Mouse (Mus musculus) megakaryocyte, embryonic 14.5 days (primary cell): Measurements from ENCODE around the gene Ascc1. TPM values are rescaled to one million over a fixed set of nuclear protein-coding genes. Genes with fewer than 3 reads are reported as not detected.
"Not testable (repeated sequence)": the region's sequence is repeated elsewhere in the genome, so short reads cannot be mapped to it uniquely, and the experiment has no call there.

Experiments used
- H3K27me3 ChIP-seq: replicated peaks from 2 replicates; pipeline ENCODE3; 2012; ENCODE audit warnings: inconsistent platforms
- H3K36me3 ChIP-seq: replicated peaks from 2 replicates; pipeline ENCODE3; 2012; ENCODE audit warnings: low read length, inconsistent platforms, mixed read lengths
- H3K4me1 ChIP-seq: 2 replicates; pipeline ENCODE4 v1.6.1; 2012; ENCODE audit warnings: inconsistent platforms
- H3K4me3 ChIP-seq: replicated peaks from 2 replicates; pipeline ENCODE3; 2012; ENCODE audit warnings: moderate library complexity, mild to moderate bottlenecking, inconsistent platforms
- H3K9me3 ChIP-seq: 2 replicates; pipeline ENCODE4 v1.6.1; 2012; ENCODE audit warnings: inconsistent platforms
- FLI1 ChIP-seq: IDR thresholded peaks from 2 replicates; pipeline ENCODE4 v1.6.1; 2012; ENCODE audit warnings: low read length, inconsistent platforms, mixed read lengths
- GATA1 ChIP-seq: IDR thresholded peaks from 3 replicates; pipeline ENCODE4 v1.6.1; 2012; ENCODE audit warnings: mixed read lengths, low read length, inconsistent platforms, borderline replicate concordance
- polyA plus RNA-seq: library from polyadenylated mRNA; stranded (reverse); fragments of >175 nt; gene quantifications from 2 replicates; pipeline ENCODE4 v1.2.3, GENCODE M21; 2012; ENCODE audit warnings: low replicate concordance; ENCODE audit not compliant: insufficient read depth

The Ascc1 gene
- polyA plus RNA-seq, 1 experiment: 126 TPM

- Histone ChIP-seq H3K4me1 (peaks cover 5% of the 10 kb centered on the region; the same call in 1 of the 2 replicates), H3K36me3 (no peaks in the 10 kb centered on the region), H3K4me3 (no peak overlapping the region), H3K9me3 (no peaks in the 10 kb centered on the region), H3K27me3 (peaks cover 60% of the 10 kb centered on the region)
- TF ChIP-seq FLI1: no peak
- no peak for TF ChIP-seq GATA1
These were observed 121.5 kb downstream of the Ascc1 start for GRCm38 (mm10) chr10:60124078-60124477.

GRCm38 (mm10) chr10:60125529-60126327, 123.1 kb downstream of the Ascc1 start:
- Histone ChIP-seq H3K9me3 (no peaks in the 10 kb centered on the region), H3K4me1 (peaks cover 5% of the 10 kb centered on the region; the same call in 1 of the 2 replicates), H3K36me3 (no peaks in the 10 kb centered on the region), H3K4me3 (peak overlapping the region; percentile 53), H3K27me3 (peaks cover 57% of the 10 kb centered on the region)
- TF ChIP-seq FLI1 (no peak), GATA1 (no peak)

GRCm38 (mm10) chr10:60128287-60128686, 125.7 kb downstream of the Ascc1 start:
- no peak overlapping the region for H3K4me3 ChIP-seq
- H3K4me1 ChIP-seq: peaks cover 9% of the 10 kb centered on the region; the same call in 1 of the 2 replicates
- peaks cover 58% of the 10 kb centered on the region for H3K27me3 ChIP-seq
- no peaks in the 10 kb centered on the region for H3K36me3 ChIP-seq
- no peaks in the 10 kb centered on the region for H3K9me3 ChIP-seq
- no peak for TF ChIP-seq GATA1
- TF ChIP-seq FLI1: no peak

- no peaks in the 10 kb centered on the region for H3K9me3 ChIP-seq
- H3K36me3 ChIP-seq: no peaks in the 10 kb centered on the region
- H3K27me3 ChIP-seq: peaks cover 71% of the 10 kb centered on the region
- H3K4me1 ChIP-seq: peaks cover 9% of the 10 kb centered on the region; the same call in 1 of the 2 replicates
- H3K4me3 ChIP-seq: no peak overlapping the region
- TF ChIP-seq FLI1: no peak
- no peak for TF ChIP-seq GATA1
These were observed 127.9 kb downstream of the Ascc1 start for GRCm38 (mm10) chr10:60130504-60130903.

GRCm38 (mm10) chr10:60133501-60133900, 130.9 kb downstream of the Ascc1 start:
- TF ChIP-seq GATA1 (no peak), FLI1 (no peak)
- no peaks in the 10 kb centered on the region for H3K36me3 ChIP-seq
- no peak overlapping the region for H3K4me3 ChIP-seq
- H3K9me3 ChIP-seq: no peaks in the 10 kb centered on the region
- H3K27me3 ChIP-seq: peaks cover 57% of the 10 kb centered on the region
- peaks cover 5% of the 10 kb centered on the region; the same call in 1 of the 2 replicates for H3K4me1 ChIP-seq

GRCm38 (mm10) chr10:60134201-60134600, 131.6 kb downstream of the Ascc1 start:
- peaks cover 7% of the 10 kb centered on the region; the same call in 1 of the 2 replicates for H3K4me1 ChIP-seq
- no peak for TF ChIP-seq FLI1
- TF ChIP-seq GATA1: no peak
- H3K36me3 ChIP-seq: no peaks in the 10 kb centered on the region
- peaks cover 55% of the 10 kb centered on the region for H3K27me3 ChIP-seq
- H3K4me3 ChIP-seq: no peak overlapping the region
- no peaks in the 10 kb centered on the region for H3K9me3 ChIP-seq

- not testable (repeated sequence) for H3K4me1 ChIP-seq, H3K4me3 ChIP-seq, H3K9me3 ChIP-seq, H3K36me3 ChIP-seq
- peaks cover 42% of the 10 kb centered on the region for H3K27me3 ChIP-seq
These were observed 133.4 kb downstream of the Ascc1 start for GRCm38 (mm10) chr10:60136010-60136409.

- Histone ChIP-seq H3K4me1 (peaks cover 3% of the 10 kb centered on the region; the same call in 1 of the 2 replicates), H3K4me3 (no peak overlapping the region), H3K9me3 (peaks cover 10% of the 10 kb centered on the region), H3K36me3 (no peaks in the 10 kb centered on the region), H3K27me3 (peaks cover 35% of the 10 kb centered on the region)
- no peak for TF ChIP-seq FLI1
- TF ChIP-seq GATA1: no peak
These were observed 134.3 kb downstream of the Ascc1 start for GRCm38 (mm10) chr10:60136935-60137334.

GRCm38 (mm10) chr10:60138680-60139079, 136.1 kb downstream of the Ascc1 start:
- Histone ChIP-seq H3K36me3 (no peaks in the 10 kb centered on the region), H3K4me3 (no peak overlapping the region), H3K4me1 (peaks cover 3% of the 10 kb centered on the region; the same call in 1 of the 2 replicates), H3K27me3 (peaks cover 29% of the 10 kb centered on the region), H3K9me3 (peaks cover 10% of the 10 kb centered on the region)
- no peak for TF ChIP-seq FLI1
- no peak for TF ChIP-seq GATA1

- Histone ChIP-seq H3K4me1 (peaks cover 3% of the 10 kb centered on the region; the same call in 1 of the 2 replicates), H3K9me3 (peaks cover 10% of the 10 kb centered on the region), H3K27me3 (peaks cover 23% of the 10 kb centered on the region), H3K4me3 (no peak overlapping the region), H3K36me3 (no peaks in the 10 kb centered on the region)
- TF ChIP-seq GATA1 (no peak), FLI1 (no peak)
These were observed 138.1 kb downstream of the Ascc1 start for GRCm38 (mm10) chr10:60140751-60141150.
